Mouse (Mus musculus): ENCODE measurements around the gene St3gal4. TPM values are rescaled to one million over a fixed set of nuclear protein-coding genes. Genes with fewer than 3 reads are reported as not detected.

The St3gal4 gene
- polyA plus RNA-seq (2017; shearing (Covaris generic)), result 25.4 TPM

DNA sequence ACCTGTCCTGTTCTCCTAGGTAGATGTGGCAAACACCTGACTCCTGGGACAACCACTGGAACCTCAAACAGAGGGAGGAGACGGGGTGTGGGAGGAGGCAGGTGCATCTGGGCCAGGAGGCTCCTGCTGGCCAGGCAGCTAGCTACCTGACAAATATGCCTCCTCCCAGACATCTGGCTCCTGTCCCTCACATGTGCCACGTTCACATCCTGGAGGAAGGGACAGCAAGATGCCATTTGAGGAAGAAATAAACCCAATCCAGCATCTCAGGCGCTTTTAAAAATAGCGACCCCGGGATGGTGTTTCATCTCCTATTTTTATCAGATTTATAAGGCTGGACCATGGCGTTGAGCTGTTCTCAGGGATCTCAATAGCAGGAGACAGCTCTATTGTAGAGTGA, at the start of gene St3gal4:
Gene St3gal4, minus strand, starts transcription at position 101 of the 400 bp plus-strand sequence.

Other genes with a start within 250 kb of the St3gal4 start
- 81.1 TPM for gene Dcps, start 56.8 kb upstream of the St3gal4 start, polyA plus RNA-seq (2017; shearing (Covaris generic))
- gene Srpr, start 80.9 kb upstream of the St3gal4 start, polyA plus RNA-seq (2017; shearing (Covaris generic)), result 164 TPM
- 8.7 TPM for gene Tirap, start 81.0 kb upstream of the St3gal4 start, polyA plus RNA-seq (2017; shearing (Covaris generic))
- gene Foxred1, start 91.8 kb upstream of the St3gal4 start, polyA plus RNA-seq (2017; shearing (Covaris generic)), result 59.2 TPM
- 64.2 TPM for gene Fam118b, start 148.5 kb upstream of the St3gal4 start, polyA plus RNA-seq (2017; shearing (Covaris generic))
- gene Rpusd4, start 148.6 kb upstream of the St3gal4 start, polyA plus RNA-seq (2017; shearing (Covaris generic)), result 54.7 TPM

Measured in inflammation-experienced regulatory T-cells, adult 16 weeks (primary cell).